Mouse (Mus musculus) cerebellum, postnatal 14 days (tissue): ENCODE measurements around the gene Sidt1.

Experiments used
- DNase-seq, 2 experiments: peaks; one replicate each; pipeline ENCODE4 v3.0.0; 2021; ENCODE audit warnings: mixed read lengths in 2 of 2

Sidt1 gene

DNA sequence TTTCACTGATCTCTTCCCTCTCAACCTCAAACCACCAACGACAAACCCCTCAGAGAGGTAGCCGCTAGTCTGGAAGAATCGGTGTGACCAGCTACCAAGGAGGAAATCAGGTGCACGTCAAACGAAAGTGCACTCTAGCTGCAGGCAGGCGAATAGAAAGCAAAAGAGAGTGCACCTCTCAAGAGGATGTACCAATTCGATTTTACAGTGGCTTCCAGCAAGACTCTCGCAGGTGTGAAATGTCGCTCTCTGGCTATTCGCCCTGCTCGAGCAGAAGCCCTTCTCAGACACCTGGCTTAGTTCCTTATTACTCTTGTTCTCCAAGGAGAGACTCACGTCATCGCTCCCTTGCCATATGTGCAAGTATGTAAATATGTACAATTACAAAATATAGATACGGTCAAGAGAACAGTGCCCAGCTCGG, at the start of gene Sidt1:
TSS of gene Sidt1 (minus strand) at position 336 of the 424 bp plus-strand sequence.
- peak in 1 of 2 experiments; percentile 67 for DNase-seq

DNA sequence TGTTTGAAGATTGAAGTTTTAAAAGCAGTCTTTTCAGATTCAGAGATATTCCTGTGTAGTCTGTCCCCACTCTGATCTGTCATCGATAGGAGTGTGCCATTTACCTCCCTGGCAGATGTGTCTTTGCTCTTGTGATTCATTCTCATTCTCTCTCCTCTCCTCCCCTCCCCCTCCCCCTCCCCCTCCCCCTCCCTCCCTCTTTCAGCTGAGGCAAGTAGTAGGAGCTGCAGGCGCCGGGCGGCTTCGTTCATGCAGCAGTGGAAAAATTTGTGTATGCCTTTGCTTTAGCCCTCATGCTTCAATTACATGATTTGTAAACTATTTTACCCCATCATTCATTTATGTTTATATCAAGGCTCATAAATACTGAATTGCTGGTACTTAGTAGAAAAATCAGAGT, 48.6 kb upstream of the Sidt1 start:
- DNase-seq: no peak

DNA sequence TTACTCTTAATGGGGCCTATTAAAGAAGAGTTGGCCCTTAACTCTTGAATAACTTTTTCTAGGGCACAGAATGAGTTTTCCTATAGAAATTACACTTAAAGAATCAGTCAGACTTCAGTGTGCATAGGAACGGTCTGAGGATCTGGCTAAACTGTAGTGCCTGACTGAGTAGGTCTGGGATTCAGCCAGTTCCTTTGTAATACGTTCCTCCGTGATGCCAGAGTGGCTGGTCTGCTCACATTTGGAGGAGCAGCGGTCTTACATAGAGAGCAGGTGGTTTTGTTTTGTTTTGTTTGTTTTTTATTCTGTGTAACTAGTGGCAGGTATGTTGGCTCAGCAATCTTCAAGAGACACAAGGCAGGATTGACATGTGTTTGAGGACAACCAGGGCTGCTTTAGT, 47.0 kb upstream of the Sidt1 start:
- DNase-seq: no peak

- DNase-seq: no peak
These were observed 42.5 kb upstream of the Sidt1 start for GRCm38 (mm10) chr16:44375459-44375858.

GRCm38 (mm10) chr16:44365522-44365921, 32.5 kb upstream of the Sidt1 start:
- DNase-seq: no peak

- peak; percentile 60 to 65 for DNase-seq
These were observed 29.2 kb upstream of the Sidt1 start for GRCm38 (mm10) chr16:44361921-44362890.

GRCm38 (mm10) chr16:44357571-44358268, 24.7 kb upstream of the Sidt1 start:
- no peak for DNase-seq

GRCm38 (mm10) chr16:44356291-44356690, 23.3 kb upstream of the Sidt1 start:
- no peak for DNase-seq

GRCm38 (mm10) chr16:44349801-44350397, 16.9 kb upstream of the Sidt1 start:
- DNase-seq: no peak

GRCm38 (mm10) chr16:44347071-44347901, 14.3 kb upstream of the Sidt1 start, which contains the start of gene Spice1:
Gene Spice1, plus strand, starts transcription at chr16:44347121.
- DNase-seq: peak; percentile 96 to 97

GRCm38 (mm10) chr16:44337541-44337940, 4.5 kb upstream of the Sidt1 start:
- DNase-seq: no peak

DNA sequence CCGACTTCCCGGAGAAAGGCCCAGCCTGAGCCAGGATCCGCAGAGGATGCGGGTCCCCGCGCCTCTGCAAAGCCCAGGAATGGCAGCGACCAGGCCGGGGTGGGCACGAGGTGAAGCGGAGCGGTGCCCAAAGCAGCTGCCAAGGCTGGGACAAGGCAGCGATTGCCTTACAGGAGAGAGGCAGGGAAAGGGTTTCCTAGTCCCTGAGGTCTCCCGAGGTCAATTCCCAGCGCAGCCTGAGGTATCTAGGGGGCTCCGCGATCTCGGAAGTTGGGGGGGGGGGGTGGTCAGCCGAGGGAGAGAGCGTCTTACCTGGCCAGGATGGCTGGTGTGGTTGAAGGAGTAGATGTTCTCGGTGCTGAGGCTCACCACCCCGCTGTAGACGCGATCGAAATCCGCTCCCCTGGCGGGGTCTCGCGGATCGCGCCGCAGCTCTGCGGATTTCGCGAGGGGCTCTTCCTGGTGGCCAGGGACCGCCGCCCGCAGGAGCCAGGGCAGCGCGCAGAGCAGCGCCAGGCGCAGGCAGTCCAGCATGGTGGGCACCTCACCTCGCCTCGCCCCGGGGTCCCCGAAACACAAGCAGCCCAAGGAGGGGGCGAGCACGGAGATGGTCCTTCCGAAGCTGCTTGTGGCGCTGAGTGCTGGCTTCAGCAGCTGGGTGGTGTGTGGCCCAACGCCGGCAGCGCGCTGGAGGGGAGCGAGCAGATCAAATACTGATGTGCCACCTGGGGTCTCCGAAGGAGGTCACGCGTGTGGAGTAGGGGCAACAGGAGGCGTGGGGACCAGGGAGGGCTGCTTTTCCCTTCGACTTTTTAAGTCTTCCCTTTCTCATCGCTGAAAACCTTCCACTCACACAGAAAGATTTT, 768 bp downstream of the Sidt1 start:
- peak; percentile 72 for DNase-seq

- DNase-seq: no peak
These were observed 1.4 kb downstream of the Sidt1 start for GRCm38 (mm10) chr16:44331671-44331994.

DNA sequence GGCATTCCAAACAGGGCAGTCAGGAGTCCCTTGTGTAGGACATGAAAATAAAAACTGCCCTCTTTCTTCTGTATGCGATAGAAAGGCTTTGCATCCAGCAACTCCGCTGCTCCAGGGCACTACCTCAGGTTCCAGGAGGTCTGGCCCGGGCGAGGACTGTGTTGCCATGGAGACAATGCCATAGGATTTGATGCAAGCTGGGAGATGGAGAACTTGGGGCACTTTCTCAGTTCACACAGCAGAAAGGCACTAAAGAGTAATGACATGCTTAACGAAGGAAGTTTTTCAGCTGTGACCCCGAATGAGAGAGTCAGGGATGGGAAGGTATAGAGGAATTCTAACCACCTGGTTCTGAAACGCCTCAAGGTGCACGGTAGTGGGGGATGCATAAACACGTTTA, 1.8 kb downstream of the Sidt1 start:
- peak; percentile 32 to 43 for DNase-seq

GRCm38 (mm10) chr16:44330657-44331056, 2.3 kb downstream of the Sidt1 start:
- DNase-seq: peak; percentile 32 to 60

GRCm38 (mm10) chr16:44328644-44329043, 4.4 kb downstream of the Sidt1 start:
- DNase-seq: no peak

- no peak for DNase-seq
These were observed 12.8 kb downstream of the Sidt1 start for GRCm38 (mm10) chr16:44320232-44320631.

GRCm38 (mm10) chr16:44316350-44316749, 16.6 kb downstream of the Sidt1 start:
- no peak for DNase-seq

DNA sequence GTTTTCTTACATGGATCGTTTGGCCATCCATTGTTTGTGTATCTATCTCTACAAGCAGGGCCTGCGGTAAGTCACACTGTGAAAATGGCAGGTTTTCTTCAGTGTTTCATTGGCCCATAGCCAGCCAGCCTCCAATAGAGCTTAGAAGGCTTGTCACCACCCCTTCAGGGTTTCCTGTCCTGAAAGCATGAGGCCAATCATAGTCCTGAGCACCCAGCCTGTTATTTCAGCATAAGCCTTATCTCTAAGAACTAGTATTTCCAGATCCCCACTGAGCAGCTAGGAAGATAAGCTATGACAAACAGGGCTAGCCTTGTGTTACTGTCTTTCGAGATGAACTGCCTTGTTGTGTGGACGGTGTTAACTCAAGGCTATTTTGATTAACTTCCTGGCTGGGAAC, 19.6 kb downstream of the Sidt1 start:
- DNase-seq: peak; percentile 28 to 36

DNA sequence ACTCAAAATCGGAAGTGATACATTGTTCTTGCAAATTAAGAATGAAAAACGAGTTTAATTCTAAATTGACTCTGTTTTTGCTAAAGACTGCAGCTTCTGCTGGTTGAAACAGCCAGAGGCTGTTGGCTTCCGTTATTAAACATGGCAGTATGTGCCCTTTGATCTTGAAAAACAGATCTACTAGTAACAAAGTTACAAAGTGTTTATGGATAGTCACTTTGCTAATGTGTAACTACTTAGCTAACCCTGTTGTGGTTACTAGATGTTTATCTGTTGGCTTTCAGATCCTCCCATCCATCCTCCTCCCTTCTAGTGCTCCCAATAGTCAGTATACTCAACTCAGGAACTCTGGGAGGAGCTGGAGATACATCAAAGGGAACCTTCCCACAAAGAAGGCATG, 27.4 kb downstream of the Sidt1 start:
- no peak for DNase-seq

GRCm38 (mm10) chr16:44303822-44304221, 29.2 kb downstream of the Sidt1 start:
- DNase-seq: no peak
